Comparison of ENCODE assay signal across 20 mouse cellular contexts in the genomic region with DNA sequence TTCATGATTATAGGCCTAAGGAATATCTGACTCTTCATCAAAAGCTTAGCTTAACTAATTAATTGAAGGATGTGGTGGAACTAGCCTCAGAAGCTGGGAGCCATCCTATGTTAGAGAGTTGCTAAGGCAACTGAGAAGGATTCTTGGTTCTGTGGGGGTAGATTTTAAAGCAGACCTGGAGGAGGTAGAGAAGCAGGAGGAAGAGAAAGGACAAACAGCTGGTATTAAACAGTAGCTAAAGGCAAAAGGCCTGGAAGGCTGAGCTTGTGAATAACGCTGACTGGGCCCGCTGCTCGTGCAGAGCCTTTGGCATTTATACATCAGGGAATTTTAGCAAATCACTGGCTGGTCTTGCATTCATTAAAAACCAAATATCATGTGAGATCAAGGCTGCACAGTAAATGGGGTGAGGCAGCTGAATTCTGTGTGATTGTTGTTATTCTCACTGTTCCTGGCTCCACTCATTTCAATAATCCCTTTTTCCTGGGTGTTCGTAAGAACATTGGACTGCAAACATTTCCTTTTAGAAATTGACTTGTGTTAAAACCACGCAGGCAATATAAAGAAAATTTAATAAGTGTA.
A peak's percentile ranks its signal among the peaks of the same experiment; 100 is the strongest.
DNase-seq lines count a peak whose midpoint lies in the region; ATAC-seq and TF ChIP-seq lines count a peak whose summit lies in the region.
"Had no signal": no experiment of that assay in that cellular context is flagged by ENCODE, and none has a peak within 500 bp of the region (broad histone marks: within the 10 kb centered on the region; RNA-seq: fewer than 3 reads in every experiment).

No protein-coding gene starts in this region.

- no peaks in the 10 kb centered on the region for H3K9me3 ChIP-seq in forebrain, embryonic 14.5 days (replicated peaks; ENCODE audit: control insufficient read depth, low read length)
- no peaks in the 10 kb centered on the region for H3K9me3 ChIP-seq in forebrain, embryonic 10.5 days
- H3K9me3 ChIP-seq: hindbrain, embryonic 12.5 days; limb, embryonic 15.5 days; liver, embryonic 15.5 days had no signal

- no peaks in the 10 kb centered on the region for H3K4me1 ChIP-seq in forebrain, embryonic 14.5 days (ENCODE audit: control insufficient read depth, insufficient read depth, low read length)
- no peaks in the 10 kb centered on the region for H3K4me1 ChIP-seq in forebrain, embryonic 10.5 days
- H3K4me1 ChIP-seq: hindbrain, embryonic 12.5 days; limb, embryonic 15.5 days; liver, embryonic 15.5 days had no signal

- DNase-seq in forebrain, embryonic 14.5 days (ENCODE audit: low spot score) = peak; percentile 18
- no peak for DNase-seq in forebrain, embryonic 10.5 days (ENCODE audit: extremely low spot score, low spot score)
- no peak for DNase-seq in layer of hippocampus, adult 2 months (ENCODE audit: low spot score in 2 of 2)
- DNase-seq in layer of hippocampus, adult 9-11 months = no peak
- DNase-seq in right cerebral cortex, adult 2 months (ENCODE audit: low spot score in 2 of 2) = peak; percentile 30 to 37
- DNase-seq in right cerebral cortex, postnatal 14 days = no peak
- DNase-seq in frontal cortex, postnatal 25 days (ENCODE audit: low spot score in 2 of 2) = no peak
- no peak for DNase-seq in urinary bladder, adult 18-20 months (ENCODE audit: low spot score in 2 of 2)
- DNase-seq: adrenal gland, adult 8-10 months; cerebellum, adult 11 months; cerebellum, postnatal 14 days; embryo, embryonic 11 days; heart, postnatal 14 days; kidney, adult 8-10 months; kidney, postnatal 14 days had no signal

- 61% methylated on average over 5 of the region's 5 CpGs for WGBS in forebrain, embryonic 14.5 days
- WGBS in forebrain, embryonic 10.5 days = 83% methylated on average over 5 of the region's 5 CpGs

- no peak overlapping the region for H3K4me2 ChIP-seq in forebrain, embryonic 14.5 days (ENCODE audit: low read length)
- H3K4me2 ChIP-seq: heart, embryonic 11.5 days; hindbrain, embryonic 12.5 days; limb, embryonic 15.5 days; liver, embryonic 15.5 days had no signal

- no peaks in the 10 kb centered on the region for H3K36me3 ChIP-seq in forebrain, embryonic 14.5 days (ENCODE audit: control insufficient read depth, insufficient read depth, low read length)
- no peaks in the 10 kb centered on the region for H3K36me3 ChIP-seq in forebrain, embryonic 10.5 days (replicated peaks)
- H3K36me3 ChIP-seq: hindbrain, embryonic 12.5 days; limb, embryonic 15.5 days; liver, embryonic 15.5 days had no signal

- no peaks in the 10 kb centered on the region for H3K27me3 ChIP-seq in forebrain, embryonic 14.5 days (replicated peaks; ENCODE audit: control insufficient read depth, insufficient read depth, low read length)
- H3K27me3 ChIP-seq in forebrain, embryonic 10.5 days (ENCODE audit: poor library complexity, severe bottlenecking) = no peaks in the 10 kb centered on the region
- H3K27me3 ChIP-seq: hindbrain, embryonic 12.5 days; limb, embryonic 15.5 days; liver, embryonic 15.5 days had no signal

- 0 out of 2 replicates have a peak, but pooled peaks have one; percentile 15 for ATAC-seq in forebrain, embryonic 14.5 days

- no peak for TF ChIP-seq CTCF in layer of hippocampus, adult 2 months (conservative IDR thresholded peaks at IDR 0.05)

- H3K9ac ChIP-seq in forebrain, embryonic 14.5 days (ENCODE audit: low read length) = no peak overlapping the region
- H3K9ac ChIP-seq: hindbrain, embryonic 12.5 days; limb, embryonic 15.5 days; liver, embryonic 15.5 days had no signal

- H3K4me3 ChIP-seq in forebrain, embryonic 14.5 days (ENCODE audit: low read depth, low read length) = no peak overlapping the region
- no peak overlapping the region for H3K4me3 ChIP-seq in forebrain, embryonic 10.5 days
- H3K4me3 ChIP-seq in layer of hippocampus, adult 2 months = no peak overlapping the region
- H3K4me3 ChIP-seq: hindbrain, embryonic 12.5 days; limb, embryonic 15.5 days; liver, embryonic 15.5 days had no signal

- H3K27ac ChIP-seq in forebrain, embryonic 14.5 days (ENCODE audit: low read depth, low read length) = no peak overlapping the region
- no peak overlapping the region for H3K27ac ChIP-seq in forebrain, embryonic 10.5 days
- peak overlapping the region; percentile 67 for H3K27ac ChIP-seq in layer of hippocampus, adult 2 months
- H3K27ac ChIP-seq: hindbrain, embryonic 12.5 days; limb, embryonic 15.5 days; liver, embryonic 15.5 days; macrophage had no signal

Comparison
In these comparisons a context has a peak if more than half of its experiments do, and no peak if none do; other contexts are left out.
1. DNase-seq: peak in forebrain, embryonic 14.5 days (single experiment) and right cerebral cortex, adult 2 months (2 of 2); none in forebrain, embryonic 10.5 days (single experiment), layer of hippocampus, adult 2 months (0 of 2), layer of hippocampus, adult 9-11 months (single experiment), right cerebral cortex, postnatal 14 days (single experiment), frontal cortex, postnatal 25 days (0 of 2) and urinary bladder, adult 18-20 months (0 of 2).